Mouse (Mus musculus): Measurements from ENCODE around the gene Ralgapb. TPM values are rescaled to one million over a fixed set of nuclear protein-coding genes. Genes with fewer than 3 reads are reported as not detected.

Gene Ralgapb
- total RNA-seq (2021) = 10 to 100 TPM; 33.7 to 34.5 TPM
- polyA plus RNA-seq (2012; rRNA removed) = 14.6 and 32.2 TPM in 2 replicates
- long read RNA-seq, partial matches to known transcripts = 1 of 6 reads
- long read RNA-seq, other reads (novel, unspliced or antisense) = 5 of 6 reads

GRCm38 (mm10) chr2:158409595-158410021 lies at the start of gene Ralgapb:
Ralgapb (plus strand) TSS chr2:158409848.
- peaks cover 5% of the 10 kb centered on the region for H3K79me2 ChIP-seq (replicated peaks; ENCODE audit: control insufficient read depth, insufficient read depth, low read length)
- under 1% methylated on average over 46 of the region's 46 CpGs for WGBS
- H3K36me3 ChIP-seq (ENCODE audit: control insufficient read depth, insufficient read depth, low read length) = peaks cover 17% of the 10 kb centered on the region; the same call in 1 of the 2 replicates
- H3K4me1 ChIP-seq (ENCODE audit: control insufficient read depth, insufficient read depth, low read length) = peaks cover 11% of the 10 kb centered on the region
- H3K27me3 ChIP-seq (ENCODE audit: control insufficient read depth, insufficient read depth, low read length) = no peaks in the 10 kb centered on the region
- TF ChIP-seq EP300 (IDR thresholded peaks at IDR 0.05; ENCODE audit: insufficient read depth, low read depth, low read length) = no peak
- TF ChIP-seq CTCF (IDR thresholded peaks at IDR 0.05) = peak; percentile 88
- TF ChIP-seq POLR2A (IDR thresholded peaks at IDR 0.05; ENCODE audit: insufficient read depth, low read depth, low read length) = peak; percentile 55; the same call in 1 of the 2 replicates
- peak within 1 kb of the TSS; percentile 93 for H3K4me3 ChIP-seq
- DNase-seq = peak; percentile 99
- intact Hi-C loops (cut with DNase I) = loop anchor here (2.0 kb wide), 1 partner anchor 49 kb away; no protein-coding TSS in a partner anchor
- peak within 1 kb of the TSS; percentile 88 for H3K27ac ChIP-seq
- H3K9ac ChIP-seq (ENCODE audit: low read depth, low read length) = peak within 1 kb of the TSS; percentile 94

GRCm38 (mm10) chr2:158360873-158361677 lies 48.6 kb upstream of the Ralgapb start:
- intact Hi-C loops (cut with DNase I) = loop anchor here (2.0 kb wide), 1 partner anchor 48 kb away; the partner anchor contains the start of gene Ralgapb
- Histone ChIP-seq H3K27ac (peak overlapping the region; percentile 60), H3K27me3 (ENCODE audit: control insufficient read depth, insufficient read depth, low read length) (no peaks in the 10 kb centered on the region), H3K36me3 (ENCODE audit: control insufficient read depth, insufficient read depth, low read length) (no peaks in the 10 kb centered on the region), H3K4me1 (ENCODE audit: control insufficient read depth, insufficient read depth, low read length) (peaks cover 3% of the 10 kb centered on the region), H3K9ac (ENCODE audit: low read depth, low read length) (peak overlapping the region; percentile 77), H3K79me2 (replicated peaks; ENCODE audit: control insufficient read depth, insufficient read depth, low read length) (no peaks in the 10 kb centered on the region), H3K4me3 (peak overlapping the region; percentile 68)
- TF ChIP-seq CTCF (IDR thresholded peaks at IDR 0.05) (peak; percentile 94), EP300 (IDR thresholded peaks at IDR 0.05; ENCODE audit: insufficient read depth, low read depth, low read length) (peak; percentile 69; the same call in 1 of the 2 replicates), POLR2A (IDR thresholded peaks at IDR 0.05; ENCODE audit: insufficient read depth, low read depth, low read length) (peak; percentile 71)
- 2% methylated on average over 41 of the region's 41 CpGs for WGBS
- peak; percentile 81 to 85 for DNase-seq

- intact Hi-C loops (cut with DNase I) = loop anchor here (2.0 kb wide), 1 partner anchor 47 kb away; the partner anchor contains the start of gene Ralgapb
- Histone ChIP-seq H3K36me3 (ENCODE audit: control insufficient read depth, insufficient read depth, low read length) (no peaks in the 10 kb centered on the region), H3K4me1 (ENCODE audit: control insufficient read depth, insufficient read depth, low read length) (peaks cover 3% of the 10 kb centered on the region), H3K27me3 (ENCODE audit: control insufficient read depth, insufficient read depth, low read length) (no peaks in the 10 kb centered on the region), H3K4me3 (peak overlapping the region; percentile 68), H3K27ac (peak overlapping the region; percentile 5; the same call in 1 of the 2 replicates), H3K79me2 (replicated peaks; ENCODE audit: control insufficient read depth, insufficient read depth, low read length) (no peaks in the 10 kb centered on the region), H3K9ac (ENCODE audit: low read depth, low read length) (peak overlapping the region; percentile 47; the same call in 1 of the 2 replicates)
- DNase-seq = no peak
- 32% methylated on average over 8 of the region's 8 CpGs for WGBS
- TF ChIP-seq EP300 (IDR thresholded peaks at IDR 0.05; ENCODE audit: insufficient read depth, low read depth, low read length) = no peak
- peak; percentile 56 for TF ChIP-seq CTCF (IDR thresholded peaks at IDR 0.05)
Observed at GRCm38 (mm10) chr2:158361678-158362320, 47.8 kb upstream of the Ralgapb start.

- TF ChIP-seq EP300 (IDR thresholded peaks at IDR 0.05; ENCODE audit: insufficient read depth, low read depth, low read length) (no peak), CTCF (IDR thresholded peaks at IDR 0.05) (no peak), POLR2A (IDR thresholded peaks at IDR 0.05; ENCODE audit: insufficient read depth, low read depth, low read length) (no peak)
- Histone ChIP-seq H3K36me3 (ENCODE audit: control insufficient read depth, insufficient read depth, low read length) (no peaks in the 10 kb centered on the region), H3K79me2 (replicated peaks; ENCODE audit: control insufficient read depth, insufficient read depth, low read length) (no peaks in the 10 kb centered on the region), H3K4me3 (no peak overlapping the region), H3K27ac (no peak overlapping the region), H3K9ac (ENCODE audit: low read depth, low read length) (no peak overlapping the region), H3K27me3 (ENCODE audit: control insufficient read depth, insufficient read depth, low read length) (no peaks in the 10 kb centered on the region), H3K4me1 (ENCODE audit: control insufficient read depth, insufficient read depth, low read length) (peaks cover 3% of the 10 kb centered on the region)
- WGBS = 77% methylated on average over 4 of the region's 4 CpGs
- intact Hi-C loops (cut with DNase I) = no loop called here
- DNase-seq = no peak
Observed at GRCm38 (mm10) chr2:158364175-158364574, 45.5 kb upstream of the Ralgapb start.

- no peaks in the 10 kb centered on the region for H3K36me3 ChIP-seq (ENCODE audit: control insufficient read depth, insufficient read depth, low read length)
- H3K27ac ChIP-seq = no peak overlapping the region
- 67% methylated on average over 12 of the region's 12 CpGs for WGBS
- DNase-seq = no peak
- no peak overlapping the region for H3K4me3 ChIP-seq
- H3K27me3 ChIP-seq (ENCODE audit: control insufficient read depth, insufficient read depth, low read length) = no peaks in the 10 kb centered on the region
- no peak overlapping the region for H3K9ac ChIP-seq (ENCODE audit: low read depth, low read length)
- TF ChIP-seq POLR2A (IDR thresholded peaks at IDR 0.05; ENCODE audit: insufficient read depth, low read depth, low read length) (no peak), CTCF (IDR thresholded peaks at IDR 0.05) (no peak), EP300 (IDR thresholded peaks at IDR 0.05; ENCODE audit: insufficient read depth, low read depth, low read length) (no peak)
- intact Hi-C loops (cut with DNase I) = no loop called here
- H3K4me1 ChIP-seq (ENCODE audit: control insufficient read depth, insufficient read depth, low read length) = peaks cover 3% of the 10 kb centered on the region
- no peaks in the 10 kb centered on the region for H3K79me2 ChIP-seq (replicated peaks; ENCODE audit: control insufficient read depth, insufficient read depth, low read length)
Observed at GRCm38 (mm10) chr2:158365099-158365850, 44.4 kb upstream of the Ralgapb start.
